Mouse (Mus musculus) heart, postnatal 36 days (tissue): ENCODE data around the gene Ubr3. TPM values are rescaled to one million over a fixed set of nuclear protein-coding genes. Genes with fewer than 3 reads are reported as not detected.
"Not testable (repeated sequence)": the region's sequence is repeated elsewhere in the genome, so short reads cannot be mapped to it uniquely, and the experiment has no call there.

Experiments
- DNase-seq, 2 experiments: peaks; one replicate each; pipeline ENCODE4 v3.0.0; 2021 to 2022
- intact Hi-C: fragments of 180-260 bp; cut with DNase I; formaldehyde crosslinking; loops from one replicate; pipeline ENCODE4 v1.15.1; 2025
- total RNA-seq, 2 experiments: library from RNA; stranded (reverse); gene quantifications; 2 replicates each; pipeline ENCODE4 v1.2.3; 2021

Gene Ubr3
- total RNA-seq, 2 experiments from 2014 or later = 125 to 133 TPM

GRCm38 (mm10) chr2:69897618-69898575 is 851 bp downstream of the Ubr3 start:
- intact Hi-C loops = no loop called here

GRCm38 (mm10) chr2:69903541-69903940 is 6.5 kb downstream of the Ubr3 start:
- DNase-seq = no peak
- intact Hi-C loops = no loop called here

More at GRCm38 (mm10) chr2:69897618-69898575, 851 bp downstream of the Ubr3 start:
- peak; percentile 46 to 65 for DNase-seq

GRCm38 (mm10) chr2:69907394-69907793 is 10.3 kb downstream of the Ubr3 start:
- DNase-seq, intact Hi-C loops: not testable (repeated sequence)

- no peak for DNase-seq
- intact Hi-C loops = no loop called here
Observed at GRCm38 (mm10) chr2:69912801-69913200, 15.8 kb downstream of the Ubr3 start.

GRCm38 (mm10) chr2:69917301-69917700 is 20.3 kb downstream of the Ubr3 start:
- no peak for DNase-seq
- intact Hi-C loops = no loop called here

GRCm38 (mm10) chr2:69924943-69925342 is 27.9 kb downstream of the Ubr3 start:
- intact Hi-C loops = no loop called here
- no peak for DNase-seq

GRCm38 (mm10) chr2:69936331-69936730 is 39.3 kb downstream of the Ubr3 start:
- DNase-seq = no peak
- intact Hi-C loops = no loop called here

GRCm38 (mm10) chr2:69939226-69939625 is 42.2 kb downstream of the Ubr3 start:
- DNase-seq = no peak
- intact Hi-C loops = no loop called here

GRCm38 (mm10) chr2:69939649-69940048 is 42.6 kb downstream of the Ubr3 start:
- intact Hi-C loops = no loop called here
- DNase-seq = no peak

- intact Hi-C loops = no loop called here
Observed at GRCm38 (mm10) chr2:69941391-69942030, 44.5 kb downstream of the Ubr3 start.

GRCm38 (mm10) chr2:69952849-69953248 is 55.8 kb downstream of the Ubr3 start:
- DNase-seq = no peak
- intact Hi-C loops = no loop called here

More at GRCm38 (mm10) chr2:69941391-69942030, 44.5 kb downstream of the Ubr3 start:
- DNase-seq = no peak

GRCm38 (mm10) chr2:69955635-69956034 is 58.6 kb downstream of the Ubr3 start:
- DNase-seq = no peak
- intact Hi-C loops = loop anchor here (5.0 kb wide), 1 partner anchor 318 kb away; no protein-coding TSS in a partner anchor

GRCm38 (mm10) chr2:69957622-69958021 is 60.6 kb downstream of the Ubr3 start:
- no peak for DNase-seq
- intact Hi-C loops = loop anchor here (5.0 kb wide), 1 partner anchor 320 kb away; no protein-coding TSS in a partner anchor

- DNase-seq = no peak
- intact Hi-C loops = no loop called here
Observed at GRCm38 (mm10) chr2:69974896-69975295, 77.8 kb downstream of the Ubr3 start.

GRCm38 (mm10) chr2:69989224-69989623 is 92.2 kb downstream of the Ubr3 start:
- intact Hi-C loops = no loop called here

GRCm38 (mm10) chr2:69990647-69991046 is 93.6 kb downstream of the Ubr3 start:
- DNase-seq = no peak
- intact Hi-C loops = loop anchor here (5.0 kb wide), 1 partner anchor 43 kb away; no protein-coding TSS in a partner anchor

More at GRCm38 (mm10) chr2:69989224-69989623, 92.2 kb downstream of the Ubr3 start:
- no peak for DNase-seq

- intact Hi-C loops = loop anchor here (5.0 kb wide), 1 partner anchor 47 kb away; no protein-coding TSS in a partner anchor
- not testable (repeated sequence) for DNase-seq
Observed at GRCm38 (mm10) chr2:69994082-69994736, 97.2 kb downstream of the Ubr3 start.

GRCm38 (mm10) chr2:69994779-69995178 is 97.7 kb downstream of the Ubr3 start:
- intact Hi-C loops = loop anchor here (5.0 kb wide), 1 partner anchor 47 kb away; no protein-coding TSS in a partner anchor
- DNase-seq = no peak

- intact Hi-C loops = no loop called here
- DNase-seq = no peak
Observed at GRCm38 (mm10) chr2:69999097-69999770, 102.2 kb downstream of the Ubr3 start.

- no peak for DNase-seq
Observed at GRCm38 (mm10) chr2:70000316-70000715, 103.3 kb downstream of the Ubr3 start.

More at GRCm38 (mm10) chr2:70000316-70000715, 103.3 kb downstream of the Ubr3 start:
- intact Hi-C loops = no loop called here
